Mouse (Mus musculus) frontal cortex, adult (tissue): Measurements from ENCODE around the gene Btnl2.
A peak's percentile ranks its signal among the peaks of the same experiment; 100 is the strongest.
"Not testable (repeated sequence)": the region's sequence is repeated elsewhere in the genome, so short reads cannot be mapped to it uniquely, and the experiment has no call there.

Experiments used
- ATAC-seq: cut with Nextera tagmentation; 2 replicates; pipeline ENCODE4 v1.9.2; 2017; ENCODE audit warnings: mild to moderate bottlenecking, moderate library complexity, mixed read lengths; ENCODE audit not compliant: low TSS enrichment

Gene Btnl2

GRCm38 (mm10) chr17:34354539-34354938 lies at the start of gene Btnl2:
TSS of gene Btnl2 (plus strand) at chr17:34354822.
- no peak for ATAC-seq

GRCm38 (mm10) chr17:34305380-34306030 lies 49.1 kb upstream of the Btnl2 start, which contains the start of gene H2-Eb1:
TSS of gene H2-Eb1 (plus strand) at chr17:34305867.
- peak; percentile 95 for ATAC-seq

GRCm38 (mm10) chr17:34306407-34306806 lies 48.2 kb upstream of the Btnl2 start:
- no peak for ATAC-seq

GRCm38 (mm10) chr17:34307216-34307615 lies 47.4 kb upstream of the Btnl2 start:
- ATAC-seq: no peak

GRCm38 (mm10) chr17:34308161-34308560 lies 46.5 kb upstream of the Btnl2 start:
- no peak for ATAC-seq

GRCm38 (mm10) chr17:34309225-34309624 lies 45.4 kb upstream of the Btnl2 start:
- ATAC-seq: no peak

GRCm38 (mm10) chr17:34309683-34310385 lies 44.8 kb upstream of the Btnl2 start:
- ATAC-seq: peak; percentile 90

- ATAC-seq: not testable (repeated sequence)
These were observed 44.1 kb upstream of the Btnl2 start for GRCm38 (mm10) chr17:34310526-34310925.

GRCm38 (mm10) chr17:34312185-34312584 lies 42.4 kb upstream of the Btnl2 start:
- no peak for ATAC-seq

GRCm38 (mm10) chr17:34313393-34313792 lies 41.2 kb upstream of the Btnl2 start:
- peak; percentile 76 for ATAC-seq

- no peak for ATAC-seq
These were observed 40.3 kb upstream of the Btnl2 start for GRCm38 (mm10) chr17:34314286-34314685.

- no peak for ATAC-seq
These were observed 39.1 kb upstream of the Btnl2 start for GRCm38 (mm10) chr17:34315512-34315911.

GRCm38 (mm10) chr17:34316697-34317096 lies 37.9 kb upstream of the Btnl2 start:
- ATAC-seq: no peak

- ATAC-seq: no peak
These were observed 37.3 kb upstream of the Btnl2 start for GRCm38 (mm10) chr17:34317275-34317674.

- ATAC-seq: no peak
These were observed 29.2 kb upstream of the Btnl2 start, which contains the start of gene H2-Eb2 for GRCm38 (mm10) chr17:34325436-34325835. TSS of gene H2-Eb2 (plus strand) at chr17:34325665.

GRCm38 (mm10) chr17:34326373-34326772 lies 28.2 kb upstream of the Btnl2 start:
- no peak for ATAC-seq

GRCm38 (mm10) chr17:34329807-34330206 lies 24.8 kb upstream of the Btnl2 start:
- ATAC-seq: no peak

- no peak for ATAC-seq
These were observed 23.4 kb upstream of the Btnl2 start for GRCm38 (mm10) chr17:34331200-34331599.

- no peak for ATAC-seq
These were observed 13.8 kb upstream of the Btnl2 start for GRCm38 (mm10) chr17:34340619-34341402.

GRCm38 (mm10) chr17:34344882-34345281 lies 9.7 kb upstream of the Btnl2 start:
- no peak for ATAC-seq

- no peak for ATAC-seq
These were observed 9.1 kb upstream of the Btnl2 start for GRCm38 (mm10) chr17:34345486-34345885.

- ATAC-seq: no peak
These were observed 8.6 kb upstream of the Btnl2 start for GRCm38 (mm10) chr17:34346041-34346440.
